Mouse (Mus musculus) small intestine, adult 2 months (tissue): Measurements from ENCODE around the gene Cdk15. TPM values are rescaled to one million over a fixed set of nuclear protein-coding genes. Genes with fewer than 3 reads are reported as not detected.

Experiments used
- H3K27ac ChIP-seq: fragments of 200-500 bp; 2 replicates; pipeline ENCODE4 v1.5.1; 2012; ENCODE audit warnings: low read depth, low read length, control low read depth, inconsistent platforms; ENCODE audit not compliant: insufficient read depth
- H3K27me3 ChIP-seq: fragments of 200-500 bp; 2 replicates; pipeline ENCODE4 v1.6.1; 2012; ENCODE audit warnings: mild to moderate bottlenecking, moderate library complexity, low read length, inconsistent platforms; ENCODE audit not compliant: control insufficient read depth, insufficient read depth
- H3K36me3 ChIP-seq: fragments of 200-500 bp; 2 replicates; pipeline ENCODE4 v1.6.1; 2012; ENCODE audit warnings: mild to moderate bottlenecking, low read length, control low read depth, inconsistent platforms; ENCODE audit not compliant: control insufficient read depth, insufficient read depth
- H3K4me1 ChIP-seq: fragments of 200-500 bp; 2 replicates; pipeline ENCODE4 v1.6.1; 2012; ENCODE audit warnings: low read length, inconsistent platforms, mixed read lengths; ENCODE audit not compliant: control insufficient read depth, insufficient read depth, insufficient read length
- H3K4me3 ChIP-seq: fragments of 200-500 bp; 2 replicates; pipeline ENCODE4 v1.5.1; 2012; ENCODE audit warnings: low read depth, mild to moderate bottlenecking, control low read depth, inconsistent platforms, low read length, moderate library complexity
- CTCF ChIP-seq: fragments of 200-500 bp; IDR thresholded peaks from 2 replicates; pipeline ENCODE4 v1.5.1; 2012; ENCODE audit warnings: low read depth, mild to moderate bottlenecking, control low read depth, inconsistent platforms, low read length, moderate library complexity, mixed read lengths; ENCODE audit not compliant: insufficient replicate concordance, insufficient read length; ENCODE audit errors: extremely low read depth
- POLR2A ChIP-seq: fragments of 200-500 bp; IDR thresholded peaks from 2 replicates; pipeline ENCODE4 v1.6.1; 2012; ENCODE audit warnings: low read depth, mild to moderate bottlenecking, control low read depth, inconsistent platforms, low read length, moderate library complexity
- WGBS: fragments of 180-500 bp; shearing (Covaris S2); methylation state at CpG from one replicate; pipeline ENCODE4 v1.1.7; 2018; 5-methylcytosine and 5-hydroxymethylcytosine counted together
- polyA plus RNA-seq: library from polyadenylated mRNA; depleted of rRNA; stranded (reverse); fragments of >200 nt; gene quantifications from 2 replicates; pipeline ENCODE4 v1.2.3, GENCODE M21; 2012

The Cdk15 gene
- polyA plus RNA-seq, 1 experiment, result not detected

DNA sequence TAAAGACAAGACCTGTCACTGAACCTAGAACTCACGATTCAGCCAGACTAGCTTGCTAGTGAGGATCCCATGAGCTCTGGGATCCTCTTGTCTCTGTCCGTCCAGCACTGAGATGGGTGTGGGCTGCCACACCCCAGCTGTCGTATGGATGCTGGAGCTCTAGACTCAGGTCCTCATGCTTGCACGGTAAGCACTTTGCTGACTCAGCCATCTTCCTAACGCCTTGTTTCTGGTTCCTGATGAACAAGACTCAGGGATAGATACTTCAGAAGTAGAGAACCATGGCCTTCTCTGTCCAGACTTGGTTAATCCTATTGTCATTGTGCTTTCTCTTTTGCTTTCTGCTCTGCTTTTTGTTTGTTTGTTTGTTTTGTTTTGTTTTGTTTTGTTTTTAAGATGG lies 29.2 kb downstream of the Cdk15 start:
- Histone ChIP-seq H3K27ac (no peak overlapping the region), H3K4me1 (peaks cover 2% of the 10 kb centered on the region; the same call in 1 of the 2 replicates), H3K27me3 (no peaks in the 10 kb centered on the region), H3K36me3 (no peaks in the 10 kb centered on the region), H3K4me3 (no peak overlapping the region)
- 72% methylated on average over 5 of the region's 5 CpGs for WGBS
- TF ChIP-seq CTCF (no peak), POLR2A (no peak)

DNA sequence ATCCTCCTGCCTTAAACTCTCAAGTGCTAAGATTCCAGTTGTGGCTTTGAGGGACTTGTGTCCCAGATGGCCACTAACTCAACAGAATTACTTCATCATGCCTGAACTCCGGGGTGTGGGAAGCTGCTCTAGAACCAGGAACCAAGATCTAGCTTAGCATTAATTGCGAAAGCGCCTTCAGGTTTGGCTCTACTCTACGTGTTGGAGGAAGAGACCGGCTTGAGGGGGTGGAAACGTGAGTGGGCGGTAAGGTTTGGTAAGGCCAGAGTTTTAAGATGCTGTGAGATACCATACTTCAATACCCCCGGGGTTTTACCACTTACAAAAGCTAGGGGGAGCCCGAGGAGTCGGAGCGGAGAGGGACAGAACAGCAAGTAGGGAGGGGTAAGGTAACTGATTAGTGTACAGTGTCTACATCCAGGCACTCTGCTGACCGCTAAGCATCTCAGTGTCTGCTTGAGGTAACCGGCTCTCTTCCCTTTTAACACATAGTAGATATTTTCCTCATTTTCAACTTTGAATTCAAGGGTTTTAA lies 29.7 kb downstream of the Cdk15 start:
- TF ChIP-seq POLR2A (no peak), CTCF (peak; percentile 65; the same call in 1 of the 2 replicates)
- peaks cover 6% of the 10 kb centered on the region; the same call in 1 of the 2 replicates for H3K4me1 ChIP-seq
- no peaks in the 10 kb centered on the region for H3K36me3 ChIP-seq
- WGBS, result 60% methylated on average over 13 of the region's 13 CpGs
- H3K27ac ChIP-seq, result no peak overlapping the region
- no peaks in the 10 kb centered on the region for H3K27me3 ChIP-seq
- no peak overlapping the region for H3K4me3 ChIP-seq

DNA sequence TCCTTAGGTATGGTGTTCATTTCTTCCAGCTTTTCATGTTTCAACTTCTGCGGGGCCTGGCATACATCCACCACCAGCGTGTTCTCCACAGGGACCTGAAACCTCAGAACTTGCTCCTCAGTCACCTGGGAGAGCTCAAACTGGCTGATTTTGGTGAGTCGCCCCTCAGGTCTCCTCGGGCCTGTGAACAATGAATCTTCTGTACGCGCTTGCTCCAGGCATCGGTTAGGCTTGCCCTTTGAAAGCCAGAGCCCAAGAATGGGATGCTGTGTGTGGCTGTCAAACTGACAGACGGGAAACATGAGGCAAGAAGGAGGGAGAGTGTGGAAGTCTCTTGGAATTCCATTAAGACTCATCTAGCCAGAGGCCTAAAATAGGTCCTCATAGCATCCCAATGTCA lies 31.0 kb downstream of the Cdk15 start:
- no peak overlapping the region for H3K4me3 ChIP-seq
- H3K27me3 ChIP-seq, result no peaks in the 10 kb centered on the region
- WGBS, result 88% methylated on average over 8 of the region's 8 CpGs
- no peak overlapping the region for H3K27ac ChIP-seq
- H3K36me3 ChIP-seq, result no peaks in the 10 kb centered on the region
- no peak for TF ChIP-seq POLR2A
- peaks cover 6% of the 10 kb centered on the region; the same call in 1 of the 2 replicates for H3K4me1 ChIP-seq

DNA sequence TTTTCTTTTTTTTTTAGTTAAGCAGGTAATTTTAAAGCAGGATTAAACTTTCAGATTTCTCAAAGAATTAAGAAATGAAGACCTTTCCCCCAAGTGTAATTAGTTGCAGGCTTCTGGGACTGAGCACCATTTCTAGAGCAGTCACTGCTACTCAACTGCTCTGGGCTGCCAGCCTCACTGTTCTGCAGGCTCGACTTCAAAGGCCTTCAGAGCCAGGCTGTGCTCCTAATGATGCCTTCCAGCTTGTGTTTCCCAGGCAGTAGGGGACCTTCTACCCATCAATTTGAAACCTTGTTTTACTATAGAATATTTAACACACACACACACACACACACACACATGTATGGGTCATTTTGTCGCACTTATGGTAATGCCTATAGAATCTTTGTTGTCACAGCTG lies 34.9 kb downstream of the Cdk15 start:
- WGBS, result 59% methylated on average over 2 of the region's 2 CpGs
- TF ChIP-seq POLR2A, result no peak
- no peak for TF ChIP-seq CTCF
- H3K4me3 ChIP-seq, result no peak overlapping the region
- H3K36me3 ChIP-seq, result no peaks in the 10 kb centered on the region
- no peaks in the 10 kb centered on the region for H3K27me3 ChIP-seq
- H3K27ac ChIP-seq, result no peak overlapping the region
- peaks cover 6% of the 10 kb centered on the region; the same call in 1 of the 2 replicates for H3K4me1 ChIP-seq

DNA sequence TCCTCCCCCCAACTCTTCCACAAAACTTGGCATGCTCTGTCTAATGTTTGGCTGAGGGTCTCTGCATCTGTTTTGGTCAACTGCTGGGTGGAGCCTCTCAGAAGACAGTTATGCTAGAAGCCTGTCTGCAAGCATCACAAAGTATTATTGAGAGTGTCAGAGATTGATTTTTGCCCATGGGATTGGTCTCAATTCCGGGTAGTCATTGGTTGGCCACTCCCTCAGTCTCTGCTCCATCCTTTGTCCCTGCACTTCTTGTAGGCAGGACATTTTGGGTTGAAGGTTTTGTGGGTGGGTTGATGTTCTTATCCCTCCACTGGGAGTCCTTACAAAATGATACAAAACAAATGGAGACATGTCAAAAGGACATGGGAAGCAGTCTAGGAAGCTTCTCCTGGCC lies 39.1 kb downstream of the Cdk15 start:
- TF ChIP-seq POLR2A (no peak), CTCF (no peak)
- no peak overlapping the region for H3K27ac ChIP-seq
- no peaks in the 10 kb centered on the region for H3K27me3 ChIP-seq
- 39% methylated on average over 1 of the region's 1 CpGs for WGBS
- peaks cover 5% of the 10 kb centered on the region; the same call in 1 of the 2 replicates for H3K4me1 ChIP-seq
- H3K4me3 ChIP-seq, result no peak overlapping the region
- H3K36me3 ChIP-seq, result no peaks in the 10 kb centered on the region

DNA sequence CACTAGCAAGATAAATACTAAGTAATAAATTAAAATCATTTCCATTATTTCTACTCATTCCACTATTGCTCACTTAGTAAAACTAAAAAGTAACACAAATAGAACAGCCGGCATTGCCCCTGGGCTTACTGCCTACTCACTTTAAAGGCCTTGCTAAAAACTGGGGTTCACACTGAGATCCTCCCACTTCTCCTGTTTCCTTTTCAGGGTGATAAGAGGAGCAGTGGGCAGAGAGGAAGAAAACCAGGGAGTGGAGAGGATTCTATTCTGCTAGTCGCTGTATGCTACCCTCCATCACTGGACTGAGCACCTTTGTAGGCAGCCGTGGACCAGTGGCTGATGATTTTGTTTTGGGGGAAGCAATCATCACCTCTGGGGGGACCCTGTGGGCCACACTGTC lies 40.5 kb downstream of the Cdk15 start:
- H3K4me1 ChIP-seq, result no peaks in the 10 kb centered on the region
- no peak overlapping the region for H3K27ac ChIP-seq
- no peaks in the 10 kb centered on the region for H3K36me3 ChIP-seq
- TF ChIP-seq CTCF, result no peak
- no peak for TF ChIP-seq POLR2A
- H3K4me3 ChIP-seq, result no peak overlapping the region
- WGBS, result 86% methylated on average over 3 of the region's 3 CpGs
- H3K27me3 ChIP-seq, result no peaks in the 10 kb centered on the region

DNA sequence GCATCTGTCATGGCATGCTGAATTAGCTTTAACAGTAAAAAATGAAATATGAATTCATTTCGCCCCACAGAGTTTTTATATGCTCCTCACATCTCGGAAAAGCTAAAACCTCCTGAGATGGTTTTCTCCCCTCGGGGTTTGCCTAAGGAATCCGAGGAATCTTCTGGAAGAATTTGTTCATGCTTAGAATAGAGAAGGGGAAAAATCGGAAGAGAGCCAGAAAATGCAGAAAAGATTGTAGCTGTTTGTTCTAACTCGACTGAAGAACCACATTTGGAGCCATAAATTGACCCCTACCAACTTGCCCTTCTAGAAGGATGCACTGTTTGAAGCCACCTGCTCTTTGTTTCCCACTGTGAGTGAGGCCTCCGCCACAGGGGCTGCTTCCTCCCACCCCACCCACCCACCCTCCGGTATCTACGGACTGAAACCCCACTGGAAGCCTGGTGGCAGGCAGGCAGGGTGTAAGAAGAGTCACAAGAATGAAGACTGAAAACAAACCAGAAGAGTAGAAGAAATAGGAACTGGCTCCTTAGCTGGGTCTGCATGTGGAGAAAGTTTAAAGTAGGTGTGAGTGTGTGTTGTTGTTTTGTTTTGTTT lies 41.9 kb downstream of the Cdk15 start:
- Histone ChIP-seq H3K27ac (no peak overlapping the region), H3K36me3 (no peaks in the 10 kb centered on the region), H3K4me3 (no peak overlapping the region), H3K27me3 (no peaks in the 10 kb centered on the region), H3K4me1 (no peaks in the 10 kb centered on the region)
- 64% methylated on average over 9 of the region's 9 CpGs for WGBS
- TF ChIP-seq CTCF, result no peak
- no peak for TF ChIP-seq POLR2A

DNA sequence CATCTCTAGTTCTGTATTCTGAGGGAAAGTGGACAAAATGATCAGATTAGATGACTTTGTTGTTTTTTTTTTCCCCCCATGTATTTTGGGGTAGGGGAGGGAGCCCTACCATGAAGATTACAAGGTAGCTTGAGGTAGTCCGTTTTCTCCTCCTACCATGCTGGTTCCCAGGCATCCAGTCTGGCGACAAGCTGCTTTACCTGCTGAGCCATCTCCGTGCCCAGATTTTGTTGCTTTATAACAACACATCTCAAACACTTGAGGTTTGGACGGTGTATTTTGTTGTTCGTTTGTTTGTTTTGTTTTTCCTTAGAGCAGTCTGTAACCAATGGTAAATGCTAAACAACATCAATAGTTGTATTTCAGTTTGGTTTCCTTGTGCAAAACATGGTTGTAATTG lies 50.6 kb downstream of the Cdk15 start:
- no peak overlapping the region for H3K27ac ChIP-seq
- TF ChIP-seq CTCF (no peak), POLR2A (no peak)
- H3K4me1 ChIP-seq, result no peaks in the 10 kb centered on the region
- no peaks in the 10 kb centered on the region for H3K36me3 ChIP-seq
- 88% methylated on average over 5 of the region's 5 CpGs for WGBS
- H3K4me3 ChIP-seq, result no peak overlapping the region
- H3K27me3 ChIP-seq, result no peaks in the 10 kb centered on the region
